In the genomic region with DNA sequence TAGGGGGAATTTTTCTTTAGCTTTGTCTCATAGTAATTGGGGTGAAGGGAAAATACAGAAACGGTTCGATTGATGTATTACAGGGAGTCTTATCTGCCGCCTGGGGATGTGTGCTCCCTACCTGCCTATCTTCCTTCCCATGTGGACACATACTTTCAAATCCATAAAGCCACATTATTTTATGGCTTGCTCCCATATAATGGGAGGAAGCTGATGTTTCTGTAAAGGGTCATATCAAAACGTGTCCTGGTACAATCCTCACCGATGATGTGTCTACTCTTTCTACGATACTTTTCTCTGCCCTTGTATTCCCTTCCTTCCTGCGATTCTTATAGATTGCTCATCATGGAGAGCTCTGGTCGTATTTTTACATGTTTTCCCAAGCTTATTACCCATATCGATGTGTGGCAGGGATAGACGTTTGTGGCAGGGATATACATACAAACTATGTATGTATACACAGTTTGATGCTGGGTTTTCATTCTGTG, we compare ENCODE assay signal across 8 mouse cellular contexts. TPM values are rescaled to one million over a fixed set of nuclear protein-coding genes. Genes with fewer than 3 reads are reported as not detected.
DNase-seq lines count a peak whose midpoint lies in the region; ATAC-seq lines count a peak whose summit lies in the region.

No protein-coding gene starts in this region.

- peak overlapping the region; percentile 87 for H3K4me2 ChIP-seq in kidney, embryonic 16.5 days (replicated peaks; ENCODE audit: low read depth, low read length)
- H3K4me2 ChIP-seq in midbrain, embryonic 16.5 days (ENCODE audit: low read length): peak overlapping the region; percentile 80

- H3K27ac ChIP-seq in kidney, embryonic 16.5 days (ENCODE audit: low read length): peak overlapping the region; percentile 88
- H3K27ac ChIP-seq in midbrain, embryonic 16.5 days (ENCODE audit: low read length): no peak overlapping the region

- DNase-seq in kidney, postnatal 10 days: no peak
- peak; percentile 6 for DNase-seq in c-Kit-positive CD71-negative TER-119-negative erythroid progenitor cells, embryonic 14.5 days (ENCODE audit: low read depth)
- peak; percentile 30 for DNase-seq in hindlimb bud, embryonic 11.5 days (ENCODE audit: extremely low spot score, low read depth, low spot score)
- DNase-seq in right cerebral cortex, postnatal 36 days (ENCODE audit: low spot score in 2 of 2): no peak
- no peak for DNase-seq in adrenal gland, postnatal 14 days
- DNase-seq in lung, postnatal 25 days (ENCODE audit: low spot score): no peak

- no peaks in the 10 kb centered on the region for H3K27me3 ChIP-seq in kidney, embryonic 16.5 days (ENCODE audit: insufficient read depth, low read length)
- no peaks in the 10 kb centered on the region for H3K27me3 ChIP-seq in midbrain, embryonic 16.5 days (ENCODE audit: control insufficient read depth, insufficient read depth, low read depth, low read length)

- no peaks in the 10 kb centered on the region for H3K36me3 ChIP-seq in kidney, embryonic 16.5 days (ENCODE audit: insufficient read depth, low read length)
- H3K36me3 ChIP-seq in midbrain, embryonic 16.5 days (ENCODE audit: control insufficient read depth, insufficient read depth, low read length): no peaks in the 10 kb centered on the region

- peak overlapping the region; percentile 91 for H3K9ac ChIP-seq in kidney, embryonic 16.5 days (replicated peaks; ENCODE audit: low read length)
- H3K9ac ChIP-seq in midbrain, embryonic 16.5 days (ENCODE audit: low read depth, low read length): peak overlapping the region; percentile 86

- WGBS in kidney, embryonic 16.5 days: 19% methylated on average over 10 of the region's 10 CpGs
- WGBS in midbrain, embryonic 16.5 days: 29% methylated on average over 10 of the region's 10 CpGs

- H3K9me3 ChIP-seq in kidney, embryonic 16.5 days (ENCODE audit: low read length): no peaks in the 10 kb centered on the region
- no peaks in the 10 kb centered on the region for H3K9me3 ChIP-seq in midbrain, embryonic 16.5 days (replicated peaks; ENCODE audit: control insufficient read depth, low read length, poor library complexity, severe bottlenecking)

- H3K4me1 ChIP-seq in kidney, embryonic 16.5 days (ENCODE audit: insufficient read depth, low read length): peaks cover 13% of the 10 kb centered on the region
- peaks cover 12% of the 10 kb centered on the region for H3K4me1 ChIP-seq in midbrain, embryonic 16.5 days (ENCODE audit: control insufficient read depth, insufficient read depth, low read length)

- ATAC-seq in kidney, embryonic 16.5 days (ENCODE audit: low FRiP score, low TSS enrichment): 0 out of 2 replicates have a peak, but pooled peaks have one; percentile 6
- ATAC-seq in midbrain, embryonic 16.5 days: peak; percentile 41

- peak overlapping the region; percentile 89 for H3K4me3 ChIP-seq in kidney, embryonic 16.5 days (ENCODE audit: low read length)
- peak overlapping the region; percentile 85 for H3K4me3 ChIP-seq in midbrain, embryonic 16.5 days (ENCODE audit: low read depth, low read length)

RNA-seq across cellular contexts. Expression of a gene that starts 0.6 kb away (rescaled TPM):
- 28.4 and 28.9 TPM in 2 replicates for polyA plus RNA-seq in kidney, embryonic 16.5 days (2015; fragmentation: Nextera tagmentation; extraction: Ambion mirVana)
- 29.5 and 34.2 TPM in 2 replicates for polyA plus RNA-seq in midbrain, embryonic 16.5 days (2015; fragmentation: Nextera tagmentation; extraction: Ambion mirVana)
- total RNA-seq in adrenal gland, postnatal 14 days (2021): 50.8 and 51.9 TPM in 2 replicates

RNA-seq across cellular contexts. Expression of a gene that starts 0.8 kb away (rescaled TPM):
- polyA plus RNA-seq in kidney, embryonic 16.5 days (2015; fragmentation: Nextera tagmentation; extraction: Ambion mirVana): 4.0 and 5.8 TPM in 2 replicates
- 1.1 and 1.4 TPM in 2 replicates for polyA plus RNA-seq in midbrain, embryonic 16.5 days (2015; fragmentation: Nextera tagmentation; extraction: Ambion mirVana)
- total RNA-seq in adrenal gland, postnatal 14 days (2021): 4.2 and 4.5 TPM in 2 replicates

RNA-seq across cellular contexts. Expression of a gene that starts 54.2 kb away (rescaled TPM):
- polyA plus RNA-seq in kidney, embryonic 16.5 days (2015; fragmentation: Nextera tagmentation; extraction: Ambion mirVana): 118 and 127 TPM in 2 replicates
- polyA plus RNA-seq in midbrain, embryonic 16.5 days (2015; fragmentation: Nextera tagmentation; extraction: Ambion mirVana): 45.7 and 55.2 TPM in 2 replicates
- 17.8 and 18.5 TPM in 2 replicates for total RNA-seq in adrenal gland, postnatal 14 days (2021)

Comparison
In these comparisons a context has a peak if more than half of its experiments do, and no peak if none do; other contexts are left out.
1. DNase-seq: peak in c-Kit-positive CD71-negative TER-119-negative erythroid progenitor cells, embryonic 14.5 days (single experiment) and hindlimb bud, embryonic 11.5 days (single experiment); none in kidney, postnatal 10 days (single experiment), right cerebral cortex, postnatal 36 days (0 of 2), adrenal gland, postnatal 14 days (single experiment) and lung, postnatal 25 days (single experiment).